Mouse (Mus musculus): ENCODE measurements around the gene Gm10600. TPM values are rescaled to one million over a fixed set of nuclear protein-coding genes. Genes with fewer than 3 reads are reported as not detected.
"Not testable (repeated sequence)": the region's sequence is repeated elsewhere in the genome, so short reads cannot be mapped to it uniquely, and the experiment has no call there.

The Gm10600 gene
- polyA plus RNA-seq (2014; fragmentation: Nextera tagmentation; extraction: Ambion mirVana), result not detected in 2 replicates

DNA sequence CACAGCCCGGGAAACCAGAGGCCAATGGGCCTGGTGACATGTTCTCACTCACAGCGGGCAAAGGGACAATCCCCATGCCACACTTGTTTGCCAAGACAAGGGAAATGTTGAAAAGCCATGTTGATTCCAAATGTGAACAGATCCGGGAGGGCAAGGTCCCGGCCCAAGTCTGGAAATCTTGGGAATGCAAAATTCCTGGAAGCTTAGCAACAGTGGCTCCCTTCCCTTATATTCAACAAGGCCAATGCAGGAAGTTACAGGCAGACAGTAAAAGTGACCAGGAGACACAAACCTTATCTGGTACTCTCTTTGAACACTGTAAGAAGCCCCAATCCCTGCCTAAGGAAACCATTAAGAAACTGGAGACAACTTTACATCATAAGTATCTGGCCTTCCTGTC is at the start of gene Gm10600:
Gm10600 (plus strand) TSS at position 301 of the 400 bp plus-strand sequence.
- H3K36me3 ChIP-seq (replicated peaks; ENCODE audit: control insufficient read depth, insufficient read depth), result not testable (repeated sequence)

DNA sequence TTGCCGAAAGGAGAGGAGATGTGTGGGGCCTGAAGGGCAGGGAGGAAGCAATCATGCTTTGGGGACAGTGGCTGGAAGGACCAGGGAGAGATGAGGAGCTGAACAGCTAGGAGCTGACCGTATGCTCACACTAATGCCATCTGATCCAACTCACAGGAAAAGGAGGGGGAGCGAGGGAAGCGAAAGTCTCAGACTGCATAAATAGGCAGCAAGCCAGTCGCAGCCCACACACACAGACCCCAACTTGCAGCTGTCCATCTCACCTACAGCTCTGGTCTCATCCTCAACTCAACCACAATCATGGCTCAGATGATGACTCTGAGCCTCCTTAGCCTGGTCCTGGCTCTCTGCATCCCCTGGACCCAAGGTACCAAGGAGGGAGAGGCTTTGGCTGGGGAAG is 15.0 kb downstream of the Gm10600 start, which contains the start of gene Ccl21b:
Ccl21b (plus strand) TSS at position 301 of the 400 bp plus-strand sequence.
- ATAC-seq (ENCODE audit: low FRiP score); DNase-seq (ENCODE audit: low spot score); H3K27me3 ChIP-seq (ENCODE audit: control insufficient read depth, insufficient read depth, low read length); H3K4me2 ChIP-seq (replicated peaks); H3K4me3 ChIP-seq (replicated peaks; ENCODE audit: low read length); H3K4me1 ChIP-seq (replicated peaks; ENCODE audit: control insufficient read depth, insufficient read depth, low read length); H3K27ac ChIP-seq; H3K36me3 ChIP-seq (replicated peaks; ENCODE audit: control insufficient read depth, insufficient read depth); H3K9ac ChIP-seq; H3K9me3 ChIP-seq (ENCODE audit: control insufficient read depth, low read length): not testable (repeated sequence)
- no CpG with 5 or more reads among the region's 5 CpGs for WGBS

More for the DNA sequence above, at the start of gene Gm10600:
- not testable (repeated sequence) for H3K4me2 ChIP-seq (replicated peaks); H3K9ac ChIP-seq; DNase-seq (ENCODE audit: low spot score); H3K4me1 ChIP-seq (replicated peaks; ENCODE audit: control insufficient read depth, insufficient read depth, low read length); ATAC-seq (ENCODE audit: low FRiP score); H3K27ac ChIP-seq; H3K9me3 ChIP-seq (ENCODE audit: control insufficient read depth, low read length); H3K4me3 ChIP-seq (replicated peaks; ENCODE audit: low read length); H3K27me3 ChIP-seq (ENCODE audit: control insufficient read depth, insufficient read depth, low read length)
- no CpG with 5 or more reads among the region's 4 CpGs for WGBS

Other genes starting within 250 kb of the Gm10600 start
- 0.27 TPM in 1 of 2 replicates, not detected in the other for gene Gm21093, start 205.9 kb upstream of the Gm10600 start, polyA plus RNA-seq (2014; fragmentation: Nextera tagmentation; extraction: Ambion mirVana)
- not detected in 2 replicates for gene Gm3893, start 149.4 kb upstream of the Gm10600 start, polyA plus RNA-seq (2014; fragmentation: Nextera tagmentation; extraction: Ambion mirVana)
- gene Gm13304, start 125.8 kb upstream of the Gm10600 start, polyA plus RNA-seq (2014; fragmentation: Nextera tagmentation; extraction: Ambion mirVana), result 0.31 TPM in 1 of 2 replicates, not detected in the other
- gene Gm13306, start 87.2 kb upstream of the Gm10600 start, polyA plus RNA-seq (2014; fragmentation: Nextera tagmentation; extraction: Ambion mirVana), result 3.1 and 3.2 TPM in 2 replicates
- gene Gm13305, start 72.0 kb upstream of the Gm10600 start, polyA plus RNA-seq (2014; fragmentation: Nextera tagmentation; extraction: Ambion mirVana), result 0.46 TPM in 1 of 2 replicates, not detected in the other
- gene Ccl21b, start 15.1 kb downstream of the Gm10600 start, polyA plus RNA-seq (2014; fragmentation: Nextera tagmentation; extraction: Ambion mirVana), result not detected in 2 replicates
- gene Gm21953, start 53.6 kb downstream of the Gm10600 start, polyA plus RNA-seq (2014; fragmentation: Nextera tagmentation; extraction: Ambion mirVana), result not detected in 2 replicates
- gene Fam205a3, start 77.7 kb downstream of the Gm10600 start, polyA plus RNA-seq (2014; fragmentation: Nextera tagmentation; extraction: Ambion mirVana), result 0.17 TPM in 1 of 2 replicates, not detected in the other
- not detected in 2 replicates for gene Gm21586, start 198.7 kb downstream of the Gm10600 start, polyA plus RNA-seq (2014; fragmentation: Nextera tagmentation; extraction: Ambion mirVana)
- gene Gm2163, start 226.1 kb downstream of the Gm10600 start, polyA plus RNA-seq (2014; fragmentation: Nextera tagmentation; extraction: Ambion mirVana), result 0.29 and 0.41 TPM in 2 replicates